In genomic region chr17:50158565-50158964, GRCm38 (mm10) we compare ENCODE assay signal across 12 mouse cellular contexts. TPM values are rescaled to one million over a fixed set of nuclear protein-coding genes. Genes with fewer than 3 reads are reported as not detected.
DNase-seq lines count a peak whose midpoint lies in the region; ATAC-seq and TF ChIP-seq lines count a peak whose summit lies in the region.
"Had no signal": no experiment of that assay in that cellular context is flagged by ENCODE, and none has a peak within 500 bp of the region (broad histone marks: within the 10 kb centered on the region; RNA-seq: fewer than 3 reads in every experiment).

No protein-coding gene starts in this region.

- no peak for TF ChIP-seq POLR2A in MEL (IDR thresholded peaks at IDR 0.05; ENCODE audit: control insufficient read depth in 1 of 2, insufficient read depth in 1 of 2, low read depth in 1 of 2, low read length in 2 of 2, poor library complexity in 1 of 2)

- no peaks in the 10 kb centered on the region for H3K9me3 ChIP-seq in MEL (replicated peaks; ENCODE audit: insufficient read depth, low read length)
- H3K9me3 ChIP-seq in midbrain, embryonic 14.5 days (ENCODE audit: control insufficient read depth, low read length), result no peaks in the 10 kb centered on the region
- H3K9me3 ChIP-seq in forebrain, embryonic 16.5 days (ENCODE audit: control insufficient read depth, low read length), result no peaks in the 10 kb centered on the region
- H3K9me3 ChIP-seq: forebrain, embryonic 12.5 days; hindbrain, embryonic 12.5 days had no signal

- no peak overlapping the region for H3K4me2 ChIP-seq in midbrain, embryonic 14.5 days (ENCODE audit: low read length)
- no peak overlapping the region for H3K4me2 ChIP-seq in forebrain, embryonic 16.5 days (ENCODE audit: low read length)
- H3K4me2 ChIP-seq: forebrain, embryonic 12.5 days; hindbrain, embryonic 12.5 days had no signal

- no peaks in the 10 kb centered on the region; the same call in 1 of the 2 replicates for H3K79me2 ChIP-seq in MEL (ENCODE audit: control insufficient read depth, insufficient read depth, low read length, poor library complexity)
- peaks cover 80% of the 10 kb centered on the region for H3K79me2 ChIP-seq in macrophage (ENCODE audit: inconsistent target)

- peak; percentile 91 for ATAC-seq in erythroblast, adult 5-6 weeks (replicated peaks; ENCODE audit: low FRiP score, poor library complexity, severe bottlenecking)
- ATAC-seq in midbrain, embryonic 14.5 days (ENCODE audit: low FRiP score, low TSS enrichment), result no peak
- ATAC-seq in forebrain, embryonic 16.5 days, result no peak
- ATAC-seq: lung, postnatal 0 days had no signal

- 28% methylated on average over 6 of the region's 6 CpGs for WGBS in macrophage (ENCODE audit: missing documents)
- 94% methylated on average over 6 of the region's 6 CpGs for WGBS in midbrain, embryonic 14.5 days
- 92% methylated on average over 6 of the region's 6 CpGs for WGBS in forebrain, embryonic 16.5 days

- no peaks in the 10 kb centered on the region for H3K27me3 ChIP-seq in MEL (ENCODE audit: control insufficient read depth in 1 of 2, insufficient read depth in 2 of 2, low read length in 2 of 2)
- H3K27me3 ChIP-seq in midbrain, embryonic 14.5 days (ENCODE audit: control insufficient read depth, insufficient read depth, low read length), result no peaks in the 10 kb centered on the region
- H3K27me3 ChIP-seq in forebrain, embryonic 16.5 days (replicated peaks; ENCODE audit: control insufficient read depth, insufficient read depth, low read length), result no peaks in the 10 kb centered on the region
- H3K27me3 ChIP-seq: forebrain, embryonic 12.5 days; hindbrain, embryonic 12.5 days had no signal

- TF ChIP-seq EP300 in MEL (IDR thresholded peaks at IDR 0.05; ENCODE audit: low read depth in 1 of 2, low read length in 2 of 2), result peak in 1 of 2 experiments; percentile 23; a peak in 1 of 4 replicates

- H3K4me1 ChIP-seq in MEL (ENCODE audit: control insufficient read depth in 1 of 2, insufficient read depth in 2 of 2, low read length in 2 of 2), result peaks cover 4 to 21% of the 10 kb centered on the region in 2 experiments; a peak in 3 of 4 replicates
- H3K4me1 ChIP-seq in midbrain, embryonic 14.5 days (ENCODE audit: control insufficient read depth, insufficient read depth, low read length), result no peaks in the 10 kb centered on the region
- no peaks in the 10 kb centered on the region for H3K4me1 ChIP-seq in forebrain, embryonic 16.5 days (replicated peaks; ENCODE audit: control insufficient read depth, insufficient read depth, low read length)
- H3K4me1 ChIP-seq: forebrain, embryonic 12.5 days had no signal

- no peak for TF ChIP-seq CTCF in MEL (IDR thresholded peaks at IDR 0.05 in 2 of 3, conservative IDR thresholded peaks at IDR 0.05 in 1 of 3; ENCODE audit: control insufficient read depth in 1 of 3, insufficient read depth in 1 of 3, low read depth in 2 of 3, low read length in 3 of 3, poor library complexity in 1 of 3, severe bottlenecking in 1 of 3)

- no peak overlapping the region for H3K4me3 ChIP-seq in MEL (ENCODE audit: control insufficient read depth in 1 of 2, insufficient read depth in 1 of 2, low read depth in 2 of 2, low read length in 2 of 2)
- H3K4me3 ChIP-seq in macrophage (ENCODE audit: inconsistent target), result no peak overlapping the region
- no peak overlapping the region for H3K4me3 ChIP-seq in midbrain, embryonic 14.5 days (replicated peaks; ENCODE audit: low read depth, low read length)
- no peak overlapping the region for H3K4me3 ChIP-seq in forebrain, embryonic 16.5 days (replicated peaks; ENCODE audit: low read length)
- H3K4me3 ChIP-seq: forebrain, embryonic 12.5 days; hindbrain, embryonic 12.5 days had no signal

- H3K9ac ChIP-seq in MEL (ENCODE audit: control insufficient read depth, low read depth, low read length, poor library complexity, severe bottlenecking), result no peak overlapping the region
- H3K9ac ChIP-seq in midbrain, embryonic 14.5 days (replicated peaks; ENCODE audit: low read length), result no peak overlapping the region
- no peak overlapping the region for H3K9ac ChIP-seq in forebrain, embryonic 16.5 days (replicated peaks; ENCODE audit: low read depth, low read length)
- H3K9ac ChIP-seq: forebrain, embryonic 12.5 days; hindbrain, embryonic 12.5 days had no signal

- H3K27ac ChIP-seq in MEL (ENCODE audit: control insufficient read depth, low read depth, low read length) (no peak overlapping the region), macrophage (peak overlapping the region; percentile 72)
- H3K27ac ChIP-seq in midbrain, embryonic 14.5 days (replicated peaks; ENCODE audit: low read depth, low read length), result no peak overlapping the region
- no peak overlapping the region for H3K27ac ChIP-seq in forebrain, embryonic 16.5 days (ENCODE audit: low read length)
- H3K27ac ChIP-seq: forebrain, embryonic 12.5 days; hindbrain, embryonic 12.5 days; kidney, postnatal 0 days had no signal

- TF ChIP-seq RAD21 in MEL (IDR thresholded peaks at IDR 0.05; ENCODE audit: low read depth, low read length), result no peak

- DNase-seq in MEL (ENCODE audit: low read depth, low spot score), result peak; percentile 59
- peak; percentile 69 for DNase-seq in thymus, postnatal 0 days (ENCODE audit: low spot score)
- no peak for DNase-seq in midbrain, embryonic 14.5 days
- DNase-seq in frontal cortex, adult 2 months (ENCODE audit: extremely low spot score in 1 of 2, low spot score in 1 of 2), result no peak
- DNase-seq: embryo, embryonic 11 days had no signal

- H3K36me3 ChIP-seq in MEL (ENCODE audit: control insufficient read depth in 1 of 2, insufficient read depth in 2 of 2, low read length in 2 of 2), result peaks cover 11 to 16% of the 10 kb centered on the region in 2 experiments
- H3K36me3 ChIP-seq in macrophage (ENCODE audit: inconsistent target), result peaks cover 10% of the 10 kb centered on the region
- no peaks in the 10 kb centered on the region for H3K36me3 ChIP-seq in midbrain, embryonic 14.5 days (ENCODE audit: control insufficient read depth, insufficient read depth, low read length)
- no peaks in the 10 kb centered on the region for H3K36me3 ChIP-seq in forebrain, embryonic 16.5 days (ENCODE audit: control insufficient read depth, insufficient read depth)
- H3K36me3 ChIP-seq: forebrain, embryonic 12.5 days; hindbrain, embryonic 12.5 days had no signal

TF ChIP-seq in MEL, 35 proteins besides CTCF, POLR2A, EP300 and RAD21:
- TF ChIP-seq GATA1 (IDR thresholded peaks at IDR 0.05; ENCODE audit: low read depth, low read length) (0 out of 2 replicates have a peak, but pooled peaks have one; percentile 12), POLR2AphosphoS2 (IDR thresholded peaks at IDR 0.05; ENCODE audit: low read length) (no peak), ZNF384 (IDR thresholded peaks at IDR 0.05; ENCODE audit: low read depth, low read length) (no peak), TAL1 (IDR thresholded peaks at IDR 0.05; ENCODE audit: low read length) (peak; percentile 12; the same call in 1 of the 2 replicates)

RNA-seq across cellular contexts. Expression of gene Rftn1, which starts 31.9 kb away (rescaled TPM):
- 69.1 and 70.2 TPM in 2 replicates for total RNA-seq in MEL (2012; rRNA removed)
- polyA plus RNA-seq in MEL (2012; ENCODE audit: insufficient read depth in 1 of 2, insufficient read length in 2 of 2, low read depth in 1 of 2, low replicate concordance in 2 of 2, missing spikeins in 1 of 2) (10 to 100 TPM in 1 of 2 experiments, not detected in 1; 76.1 TPM), macrophage (2018) (50.8 to 80.6 TPM (median 73.2 TPM) in 3 replicates)
- total RNA-seq in erythroblast, adult 5-6 weeks (2015; ENCODE audit: low replicate concordance), result 0.19 and 2.7 TPM in 2 replicates
- 4.3 and 6.4 TPM in 2 replicates for total RNA-seq in erythroblast, adult 5-6 weeks (2017; ENCODE audit: low replicate concordance)
- total RNA-seq in macrophage (2018; cell fraction: chromatin; rRNA removed), result 100 to 1,000 TPM; 102 to 341 (median 172) TPM
- 100 to 1,000 TPM in 2 of 26 experiments, 10 to 100 TPM in 24; 60.3 to 108 (median 79.2) TPM for total RNA-seq in macrophage (2018; cell fraction: cytosol; rRNA removed)
- 100 to 1,000 TPM in 23 of 26 experiments, 10 to 100 TPM in 3; 85.1 to 476 (median 159) TPM for total RNA-seq in macrophage (2018; cell fraction: nucleus; rRNA removed)
- 66.5 and 66.6 TPM in 2 replicates for polyA plus RNA-seq in thymus, postnatal 0 days (2015; fragmentation: Nextera tagmentation; extraction: Ambion mirVana)
- 12.8 and 13.6 TPM in 2 replicates for polyA plus RNA-seq in midbrain, embryonic 14.5 days (2014; fragmentation: Nextera tagmentation; extraction: Ambion mirVana)
- polyA plus RNA-seq in forebrain, embryonic 16.5 days (2015; fragmentation: Nextera tagmentation; extraction: Ambion mirVana), result 17.8 and 24.6 TPM in 2 replicates
- polyA plus RNA-seq in frontal cortex, adult 2 months (2012; rRNA removed), result 7.6 and 10.7 TPM in 2 replicates

Comparison
In these comparisons a context has a peak if more than half of its experiments do, and no peak if none do; other contexts are left out.
1. DNase-seq: peak in MEL (single experiment) and thymus, postnatal 0 days (single experiment); none in midbrain, embryonic 14.5 days (single experiment) and frontal cortex, adult 2 months (0 of 2).